Mouse (Mus musculus): ENCODE measurements around the gene Gpr173. TPM values are rescaled to one million over a fixed set of nuclear protein-coding genes. Genes with fewer than 3 reads are reported as not detected.
"Not testable (repeated sequence)": the region's sequence is repeated elsewhere in the genome, so short reads cannot be mapped to it uniquely, and the experiment has no call there.

Gene Gpr173
- polyA plus RNA-seq, 1 experiment from 2014 or later = 2.7 TPM

DNA sequence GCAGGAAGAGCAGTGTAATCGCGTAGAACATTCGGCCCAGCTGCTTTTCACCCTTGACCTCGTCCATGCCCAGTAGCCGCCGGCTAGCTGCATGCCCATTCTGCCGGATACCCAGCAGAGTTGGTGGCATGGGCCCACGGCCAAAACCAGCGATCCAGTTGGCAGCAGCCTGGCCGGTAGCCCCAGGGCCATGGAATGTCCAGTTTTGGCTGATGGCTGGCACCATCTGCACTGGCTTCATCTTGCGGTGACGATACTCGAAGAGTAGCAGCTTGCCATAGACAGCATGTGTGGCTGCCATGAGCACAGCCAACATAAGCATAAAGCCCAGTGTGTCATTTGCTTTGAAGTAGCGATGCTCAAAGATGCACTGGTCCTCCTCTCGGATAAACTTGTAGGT, 21.9 kb downstream of the Gpr173 start:
- no peaks in the 10 kb centered on the region for H3K36me3 ChIP-seq (ENCODE audit: control insufficient read depth, insufficient read depth, low read length)
- H3K9ac ChIP-seq (ENCODE audit: low read length) = no peak overlapping the region
- H3K4me2 ChIP-seq (ENCODE audit: low read length) = no peak overlapping the region
- no peaks in the 10 kb centered on the region for H3K9me3 ChIP-seq (ENCODE audit: control insufficient read depth, low read length)
- H3K4me3 ChIP-seq (ENCODE audit: control insufficient read depth in 1 of 2, insufficient read depth in 1 of 2, low read depth in 1 of 2, low read length in 2 of 2) = no peak overlapping the region
- H3K27me3 ChIP-seq (ENCODE audit: control insufficient read depth, insufficient read depth, low read length) = peaks cover 19% of the 10 kb centered on the region
- H3K27ac ChIP-seq (replicated peaks in 1 of 2; ENCODE audit: control insufficient read depth in 1 of 2, insufficient read depth in 1 of 2, low read depth in 2 of 2, low read length in 2 of 2) = no peak overlapping the region
- no peak for ATAC-seq (ENCODE audit: insufficient number of reproducible peaks, insufficient read depth, low FRiP score, low read depth)
- WGBS = 87% methylated on average over 15 of the region's 15 CpGs
- no peaks in the 10 kb centered on the region for H3K4me1 ChIP-seq (ENCODE audit: control insufficient read depth in 2 of 2, insufficient read depth in 2 of 2, low read length in 2 of 2)

DNA sequence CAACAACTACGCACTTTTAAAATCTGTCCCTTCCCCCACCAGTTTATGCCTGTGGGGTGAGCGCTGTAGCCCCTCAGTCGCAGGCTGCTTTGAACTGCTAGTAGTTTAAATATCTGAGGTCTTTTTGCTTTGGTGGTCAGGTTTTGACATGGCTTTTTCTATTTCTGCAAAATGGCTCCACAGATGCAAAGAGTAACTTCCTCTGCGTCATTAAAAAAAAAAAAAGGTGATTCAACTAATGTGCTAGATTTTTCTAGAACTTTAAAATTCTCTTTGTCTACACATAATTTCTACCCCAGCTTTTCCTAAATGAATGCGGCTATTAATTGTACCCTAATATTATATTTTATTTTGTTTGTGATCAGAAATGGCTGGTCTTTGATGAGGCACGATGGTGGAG, 25.6 kb downstream of the Gpr173 start:
- peaks cover 21% of the 10 kb centered on the region for H3K36me3 ChIP-seq (ENCODE audit: control insufficient read depth, insufficient read depth, low read length)
- no peaks in the 10 kb centered on the region for H3K9me3 ChIP-seq (ENCODE audit: control insufficient read depth, low read length)
- H3K27me3 ChIP-seq (ENCODE audit: control insufficient read depth, insufficient read depth, low read length) = peaks cover 21% of the 10 kb centered on the region
- peak overlapping the region; percentile 85 to 93 for H3K27ac ChIP-seq (replicated peaks in 1 of 2; ENCODE audit: control insufficient read depth in 1 of 2, insufficient read depth in 1 of 2, low read depth in 2 of 2, low read length in 2 of 2)
- H3K4me2 ChIP-seq (ENCODE audit: low read length) = peak overlapping the region; percentile 63
- 30% methylated on average over 6 of the region's 6 CpGs for WGBS
- ATAC-seq (ENCODE audit: insufficient number of reproducible peaks, insufficient read depth, low FRiP score, low read depth) = no peak
- H3K4me1 ChIP-seq (ENCODE audit: control insufficient read depth in 2 of 2, insufficient read depth in 2 of 2, low read length in 2 of 2) = 0 out of 4 replicates have a peak, but pooled peaks cover 2 to 3% of the 10 kb centered on the region in 2 experiments
- H3K4me3 ChIP-seq (ENCODE audit: control insufficient read depth in 1 of 2, insufficient read depth in 1 of 2, low read depth in 1 of 2, low read length in 2 of 2) = peak overlapping the region; percentile 62 to 74
- H3K9ac ChIP-seq (ENCODE audit: low read length) = no peak overlapping the region

DNA sequence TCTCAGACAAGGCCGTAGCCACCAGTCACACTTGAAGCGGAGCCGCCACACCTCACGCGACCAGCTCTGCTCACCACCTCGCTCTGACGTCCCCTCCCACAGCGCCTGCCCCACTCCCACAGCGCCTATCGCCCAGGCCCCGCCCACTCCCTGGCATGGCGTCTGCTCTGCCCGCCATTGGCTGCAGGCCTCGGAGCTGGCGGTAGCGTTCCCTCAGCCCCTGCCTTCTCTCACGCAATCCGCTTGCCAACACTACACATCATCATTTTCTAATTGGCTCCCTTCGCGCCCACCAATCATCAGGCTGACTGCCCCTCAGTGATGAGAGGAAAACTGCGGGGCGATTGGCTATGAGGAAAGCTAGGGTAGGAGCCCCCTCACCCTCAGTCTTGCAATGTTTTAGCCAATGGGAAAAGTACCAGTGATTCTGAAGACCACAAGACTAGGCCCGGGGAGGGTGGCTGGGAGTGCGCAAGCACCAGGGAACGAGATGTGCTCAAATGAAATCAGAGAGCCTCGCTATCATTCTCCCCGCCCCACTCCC, 26.1 kb downstream of the Gpr173 start, which contains the start of gene Tspyl2:
Gene Tspyl2, minus strand, starts transcription at position 68 of the 544 bp plus-strand sequence.
- Histone ChIP-seq H3K4me2 (ENCODE audit: low read length) (peak within 1 kb of the TSS; percentile 63), H3K27me3 (ENCODE audit: control insufficient read depth, insufficient read depth, low read length) (peaks cover 21% of the 10 kb centered on the region), H3K4me3 (ENCODE audit: control insufficient read depth in 1 of 2, insufficient read depth in 1 of 2, low read depth in 1 of 2, low read length in 2 of 2) (peak within 1 kb of the TSS; percentile 62 to 74), H3K36me3 (ENCODE audit: control insufficient read depth, insufficient read depth, low read length) (peaks cover 21% of the 10 kb centered on the region), H3K27ac (replicated peaks in 1 of 2; ENCODE audit: control insufficient read depth in 1 of 2, insufficient read depth in 1 of 2, low read depth in 2 of 2, low read length in 2 of 2) (peak within 1 kb of the TSS; percentile 85 to 93), H3K4me1 (ENCODE audit: control insufficient read depth in 2 of 2, insufficient read depth in 2 of 2, low read length in 2 of 2) (0 out of 4 replicates have a peak, but pooled peaks cover 2 to 3% of the 10 kb centered on the region in 2 experiments), H3K9me3 (ENCODE audit: control insufficient read depth, low read length) (no peaks in the 10 kb centered on the region), H3K9ac (ENCODE audit: low read length) (peak within 1 kb of the TSS; percentile 84)
- ATAC-seq (ENCODE audit: insufficient number of reproducible peaks, insufficient read depth, low FRiP score, low read depth) = peak; percentile 97
- WGBS = 20% methylated on average over 21 of the region's 27 CpGs

DNA sequence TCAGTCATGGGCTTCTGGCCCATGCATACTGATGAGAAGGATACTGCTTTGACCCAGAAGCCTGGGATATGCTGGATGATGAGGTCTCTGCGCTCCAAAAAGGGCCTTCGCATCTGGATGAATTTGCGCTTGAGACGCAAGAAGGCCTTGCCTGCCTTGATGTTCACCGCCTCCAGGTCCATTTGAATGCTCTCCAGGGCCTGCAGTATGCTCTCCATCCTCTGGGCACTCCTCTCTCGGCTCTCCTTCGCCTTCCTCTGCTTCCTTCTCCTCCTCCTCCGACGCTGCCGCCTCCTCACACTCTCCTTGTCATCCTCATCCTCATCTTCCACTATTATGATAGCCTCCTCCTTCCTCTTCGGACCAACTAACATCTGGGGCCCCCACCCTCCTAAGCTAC, 27.0 kb downstream of the Gpr173 start:
- Histone ChIP-seq H3K27me3 (ENCODE audit: control insufficient read depth, insufficient read depth, low read length) (peaks cover 21% of the 10 kb centered on the region), H3K36me3 (ENCODE audit: control insufficient read depth, insufficient read depth, low read length) (peaks cover 21% of the 10 kb centered on the region), H3K9me3 (ENCODE audit: control insufficient read depth, low read length) (no peaks in the 10 kb centered on the region), H3K4me1 (ENCODE audit: control insufficient read depth in 2 of 2, insufficient read depth in 2 of 2, low read length in 2 of 2) (0 out of 4 replicates have a peak, but pooled peaks cover 2 to 3% of the 10 kb centered on the region in 2 experiments), H3K4me2 (ENCODE audit: low read length) (peak overlapping the region; percentile 63), H3K4me3 (ENCODE audit: control insufficient read depth in 1 of 2, insufficient read depth in 1 of 2, low read depth in 1 of 2, low read length in 2 of 2) (peak overlapping the region; percentile 62 to 74), H3K9ac (ENCODE audit: low read length) (peak overlapping the region; percentile 84), H3K27ac (replicated peaks in 1 of 2; ENCODE audit: control insufficient read depth in 1 of 2, insufficient read depth in 1 of 2, low read depth in 2 of 2, low read length in 2 of 2) (peak overlapping the region; percentile 34 to 85; a peak in 3 of 4 replicates)
- WGBS = 30% methylated on average over 11 of the region's 11 CpGs
- ATAC-seq (ENCODE audit: insufficient number of reproducible peaks, insufficient read depth, low FRiP score, low read depth) = no peak

DNA sequence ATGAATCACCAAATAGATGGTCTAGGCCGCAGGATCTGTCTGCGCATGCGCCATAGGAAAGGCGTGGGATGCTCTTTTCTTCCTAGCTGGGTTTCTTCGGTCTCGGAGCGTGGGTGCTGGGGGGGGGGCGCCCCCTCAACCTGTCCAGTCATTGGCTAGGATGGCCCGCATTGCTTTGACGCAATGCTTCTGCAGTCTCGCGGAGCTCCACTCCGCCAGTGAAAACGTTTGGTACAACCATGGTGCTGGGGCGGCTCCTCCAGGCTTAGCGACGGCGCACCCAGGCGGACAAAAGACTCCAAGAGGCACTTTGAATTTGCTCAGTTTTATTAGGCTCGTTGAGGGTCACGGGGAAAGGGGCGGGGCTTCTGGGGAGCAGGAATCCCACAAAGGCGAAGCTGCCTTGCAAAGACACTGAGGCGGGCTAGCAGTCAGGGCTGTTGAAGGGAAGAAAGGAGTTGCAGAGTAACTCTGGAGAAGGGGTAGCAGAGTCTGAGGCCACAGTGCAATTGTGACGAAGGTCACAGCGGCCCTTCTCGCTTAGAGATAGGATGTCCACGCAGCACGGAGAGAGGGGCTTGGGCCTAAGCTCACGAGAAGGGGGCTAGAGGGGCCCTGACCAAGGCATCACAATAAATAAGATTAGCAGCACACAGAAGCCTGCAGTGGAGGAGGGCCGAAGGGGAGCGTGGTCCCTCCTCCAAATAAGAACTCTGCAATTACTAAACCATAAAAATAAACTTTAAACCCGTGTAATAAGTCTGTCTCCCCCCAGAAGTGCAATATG, 31.8 kb downstream of the Gpr173 start:
- WGBS = 15% methylated on average over 33 of the region's 33 CpGs
- peak; percentile 98 for ATAC-seq (ENCODE audit: insufficient number of reproducible peaks, insufficient read depth, low FRiP score, low read depth)
- Histone ChIP-seq H3K36me3 (ENCODE audit: control insufficient read depth, insufficient read depth, low read length) (peaks cover 21% of the 10 kb centered on the region), H3K27ac (replicated peaks in 1 of 2; ENCODE audit: control insufficient read depth in 1 of 2, insufficient read depth in 1 of 2, low read depth in 2 of 2, low read length in 2 of 2) (peak overlapping the region; percentile 92 to 95), H3K27me3 (ENCODE audit: control insufficient read depth, insufficient read depth, low read length) (peaks cover 13% of the 10 kb centered on the region), H3K9me3 (ENCODE audit: control insufficient read depth, low read length) (no peaks in the 10 kb centered on the region), H3K4me2 (ENCODE audit: low read length) (peak overlapping the region; percentile 65), H3K4me1 (ENCODE audit: control insufficient read depth in 2 of 2, insufficient read depth in 2 of 2, low read length in 2 of 2) (0 out of 4 replicates have a peak, but pooled peaks cover 2 to 3% of the 10 kb centered on the region in 2 experiments), H3K4me3 (ENCODE audit: control insufficient read depth in 1 of 2, insufficient read depth in 1 of 2, low read depth in 1 of 2, low read length in 2 of 2) (peak overlapping the region; percentile 23 to 46), H3K9ac (ENCODE audit: low read length) (peak overlapping the region; percentile 75)

DNA sequence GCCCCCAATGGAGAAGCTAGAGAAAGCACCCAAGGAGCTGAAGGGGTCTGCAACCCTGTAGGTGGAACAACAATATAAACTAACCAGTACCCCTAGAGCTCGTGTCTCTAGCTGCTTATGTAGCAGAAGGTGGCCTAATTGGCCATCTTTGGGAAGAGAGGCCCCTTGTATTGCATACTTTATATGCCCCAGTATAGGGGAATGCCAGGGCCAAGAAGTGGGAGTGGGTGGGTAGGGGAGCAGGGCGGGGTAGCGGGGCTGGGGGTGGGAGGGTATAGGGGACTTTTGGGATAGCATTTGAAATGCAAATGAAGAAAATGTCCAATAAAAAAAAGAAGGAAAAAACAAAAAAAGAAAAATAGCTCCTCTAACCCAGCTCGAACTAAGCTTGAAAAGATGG, 32.4 kb downstream of the Gpr173 start:
- peak overlapping the region; percentile 65 for H3K4me2 ChIP-seq (ENCODE audit: low read length)
- not testable (repeated sequence) for H3K4me1 ChIP-seq (ENCODE audit: control insufficient read depth in 2 of 2, insufficient read depth in 2 of 2, low read length in 2 of 2); H3K27me3 ChIP-seq (ENCODE audit: control insufficient read depth, insufficient read depth, low read length); H3K9ac ChIP-seq (ENCODE audit: low read length); ATAC-seq (ENCODE audit: insufficient number of reproducible peaks, insufficient read depth, low FRiP score, low read depth); H3K9me3 ChIP-seq (ENCODE audit: control insufficient read depth, low read length)
- 48% methylated on average over 4 of the region's 4 CpGs for WGBS
- H3K27ac ChIP-seq (replicated peaks in 1 of 2; ENCODE audit: control insufficient read depth in 1 of 2, insufficient read depth in 1 of 2, low read depth in 2 of 2, low read length in 2 of 2) = peak overlapping the region; percentile 92 to 95; a peak in 3 of 4 replicates
- H3K4me3 ChIP-seq (ENCODE audit: control insufficient read depth in 1 of 2, insufficient read depth in 1 of 2, low read depth in 1 of 2, low read length in 2 of 2) = peak overlapping the region; percentile 23 to 46; a peak in 2 of 4 replicates
- peaks cover 21% of the 10 kb centered on the region for H3K36me3 ChIP-seq (ENCODE audit: control insufficient read depth, insufficient read depth, low read length)

DNA sequence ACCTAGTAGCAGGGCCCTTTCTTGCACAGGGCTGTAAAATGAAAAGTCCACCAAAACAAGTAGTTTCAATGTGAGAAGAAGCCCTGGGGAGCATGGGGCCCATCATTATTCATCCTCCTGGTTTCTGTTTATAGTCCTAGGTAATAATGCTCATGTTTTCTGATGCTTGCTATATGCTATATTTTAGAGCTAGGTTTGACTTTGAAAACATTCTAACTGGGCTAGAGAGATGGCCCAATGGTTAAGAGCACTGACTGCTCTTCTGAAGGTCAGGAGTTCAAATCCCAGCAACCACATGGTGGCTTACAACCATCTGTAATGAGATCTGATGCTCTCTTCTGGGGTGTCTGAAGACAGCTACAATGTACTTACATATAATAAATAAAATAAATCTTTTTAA, 39.1 kb downstream of the Gpr173 start:
- not testable (repeated sequence) for H3K9me3 ChIP-seq (ENCODE audit: control insufficient read depth, low read length); H3K4me1 ChIP-seq (ENCODE audit: control insufficient read depth in 2 of 2, insufficient read depth in 2 of 2, low read length in 2 of 2); H3K4me3 ChIP-seq (ENCODE audit: control insufficient read depth in 1 of 2, insufficient read depth in 1 of 2, low read depth in 1 of 2, low read length in 2 of 2); H3K4me2 ChIP-seq (ENCODE audit: low read length); H3K36me3 ChIP-seq (ENCODE audit: control insufficient read depth, insufficient read depth, low read length); H3K9ac ChIP-seq (ENCODE audit: low read length); ATAC-seq (ENCODE audit: insufficient number of reproducible peaks, insufficient read depth, low FRiP score, low read depth); H3K27ac ChIP-seq (replicated peaks in 1 of 2; ENCODE audit: control insufficient read depth in 1 of 2, insufficient read depth in 1 of 2, low read depth in 2 of 2, low read length in 2 of 2); H3K27me3 ChIP-seq (ENCODE audit: control insufficient read depth, insufficient read depth, low read length)

All from heart, embryonic 14.5 days (tissue).